In genomic region chr4:101164189-101164588, GRCm38 (mm10) we compare ENCODE assay signal across 27 mouse cellular contexts.
DNase-seq lines count a peak whose midpoint lies in the region; ATAC-seq and TF ChIP-seq lines count a peak whose summit lies in the region.
"Had no signal": no experiment of that assay in that cellular context is flagged by ENCODE, and none has a peak within 500 bp of the region (broad histone marks: within the 10 kb centered on the region; RNA-seq: fewer than 3 reads in every experiment).

No protein-coding gene starts in this region.

- TF ChIP-seq CTCF in layer of hippocampus, adult 2 months (conservative IDR thresholded peaks at IDR 0.05) = no peak

- no peak for DNase-seq in frontal cortex, postnatal 14 days (ENCODE audit: low spot score in 2 of 2)
- no peak for DNase-seq in layer of hippocampus, adult 2 months (ENCODE audit: low spot score in 2 of 2)
- DNase-seq in layer of hippocampus, adult 9-10 months (ENCODE audit: low spot score) = no peak
- DNase-seq in right cerebral cortex, adult 18-20 months = peak; percentile 47
- DNase-seq in right cerebral cortex, postnatal 10 days (ENCODE audit: low spot score in 2 of 2) = no peak
- DNase-seq in brain, adult 2 months (ENCODE audit: low read depth, low spot score) = peak; percentile 52
- DNase-seq: adrenal gland, adult 8-10 months; adrenal gland, postnatal 14 days; adrenal gland, postnatal 36 days; B cell, adult 2 months; cerebellum, adult 11 months; cerebellum, adult 18-20 months; cerebellum, adult 8-10 months; cerebellum, adult 9-11 months; cerebellum, postnatal 14 days; cerebellum, postnatal 36 days; embryo, embryonic 11 days had no signal

- peak; percentile 50 for ATAC-seq in frontal cortex, adult (ENCODE audit: low TSS enrichment)
- ATAC-seq: activated CD4-positive, CD25-positive, alpha-beta regulatory T cell, adult 4 months; CD4-positive, CD25-positive, alpha-beta regulatory T cell, adult 4 months; forebrain, embryonic 14.5 days; Patski had no signal

- no peak overlapping the region for H3K4me3 ChIP-seq in layer of hippocampus, adult 2 months
- H3K4me3 ChIP-seq: embryonic facial prominence, embryonic 13.5 days; embryonic facial prominence, embryonic 15.5 days; erythroblast, embryonic 14.5 days; forebrain, embryonic 10.5 days; forebrain, embryonic 12.5 days had no signal

- H3K27ac ChIP-seq in layer of hippocampus, adult 2 months = peak overlapping the region; percentile 57
- H3K27ac ChIP-seq: embryonic facial prominence, embryonic 13.5 days; embryonic facial prominence, embryonic 15.5 days; forebrain, embryonic 10.5 days; forebrain, embryonic 12.5 days had no signal

Comparison
In these comparisons a context has a peak if more than half of its experiments do, and no peak if none do; other contexts are left out.
1. DNase-seq: peak in right cerebral cortex, adult 18-20 months (single experiment) and brain, adult 2 months (single experiment); none in frontal cortex, postnatal 14 days (0 of 2), layer of hippocampus, adult 2 months (0 of 2), layer of hippocampus, adult 9-10 months (single experiment) and right cerebral cortex, postnatal 10 days (0 of 2).